Mouse (Mus musculus): ENCODE results near the gene Ccdc130.
A peak's percentile ranks its signal among the peaks of the same experiment; 100 is the strongest.

Ccdc130 gene

GRCm38 (mm10) chr8:84236998-84237473 is 33.1 kb downstream of the Ccdc130 start, which contains the start of gene Zswim4:
TSS of gene Zswim4 (minus strand) at chr8:84237055.
- DNase-seq = peak; percentile 99

DNA sequence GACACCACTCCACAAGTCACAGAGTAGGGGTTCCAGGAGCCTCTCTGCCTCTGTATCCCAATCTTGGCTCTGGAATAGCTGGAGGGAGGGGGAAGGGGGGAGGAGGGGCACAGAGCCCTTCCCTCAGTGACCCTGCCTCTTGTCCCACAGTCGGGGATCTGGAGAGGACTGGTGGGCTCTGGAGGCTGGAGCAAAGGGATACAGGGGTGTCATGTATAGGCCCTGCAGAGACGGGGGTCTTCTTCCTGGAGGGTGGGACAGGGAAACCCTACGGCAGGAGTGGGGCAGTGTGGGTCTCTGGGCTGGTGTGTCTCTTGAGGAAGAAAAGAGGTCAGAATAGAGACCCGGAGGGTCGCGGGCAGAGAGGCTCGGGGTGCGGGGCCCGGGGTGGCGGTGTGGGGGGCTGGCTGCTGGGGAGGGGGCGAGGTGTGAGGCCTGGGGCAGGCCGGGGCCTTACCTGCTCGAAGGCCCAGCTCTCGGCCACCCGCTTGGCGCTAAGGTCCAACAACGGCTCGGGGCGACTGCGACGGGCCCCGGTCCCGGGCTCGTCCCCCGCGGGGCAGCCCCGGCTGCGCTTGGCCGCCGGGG is 33.7 kb downstream of the Ccdc130 start:
- DNase-seq = no peak

- no peak for DNase-seq
Measured at GRCm38 (mm10) chr8:84235746-84236409, 34.3 kb downstream of the Ccdc130 start.

GRCm38 (mm10) chr8:84233055-84233454 is 37.1 kb downstream of the Ccdc130 start:
- no peak for DNase-seq

DNA sequence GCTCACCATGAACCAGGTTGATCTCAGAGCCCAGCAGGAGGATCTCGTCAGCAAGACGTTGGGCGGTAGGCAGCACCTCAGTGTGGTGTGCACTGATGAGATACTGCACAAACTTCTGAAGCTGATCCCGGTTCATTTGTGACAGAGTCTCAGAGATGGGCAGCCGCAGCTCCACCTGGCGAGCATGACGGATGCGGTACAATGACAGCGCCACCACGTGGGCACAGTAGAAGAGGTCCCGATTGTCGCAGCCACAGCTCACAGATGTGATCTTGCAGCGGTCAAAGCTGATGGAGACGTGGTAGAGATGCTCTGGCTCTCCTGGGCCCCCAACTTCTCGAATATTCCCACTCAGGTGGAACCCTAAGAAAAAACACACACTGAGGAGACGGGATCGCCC is 39.4 kb downstream of the Ccdc130 start:
- DNase-seq = no peak

GRCm38 (mm10) chr8:84223322-84224029 is 46.7 kb downstream of the Ccdc130 start:
- DNase-seq = peak; percentile 54

- DNase-seq = peak; percentile 81
Measured at GRCm38 (mm10) chr8:84222566-84223165, 47.5 kb downstream of the Ccdc130 start.

- peak; percentile 66 for DNase-seq
Measured at GRCm38 (mm10) chr8:84220105-84220504, 50.1 kb downstream of the Ccdc130 start.

DNA sequence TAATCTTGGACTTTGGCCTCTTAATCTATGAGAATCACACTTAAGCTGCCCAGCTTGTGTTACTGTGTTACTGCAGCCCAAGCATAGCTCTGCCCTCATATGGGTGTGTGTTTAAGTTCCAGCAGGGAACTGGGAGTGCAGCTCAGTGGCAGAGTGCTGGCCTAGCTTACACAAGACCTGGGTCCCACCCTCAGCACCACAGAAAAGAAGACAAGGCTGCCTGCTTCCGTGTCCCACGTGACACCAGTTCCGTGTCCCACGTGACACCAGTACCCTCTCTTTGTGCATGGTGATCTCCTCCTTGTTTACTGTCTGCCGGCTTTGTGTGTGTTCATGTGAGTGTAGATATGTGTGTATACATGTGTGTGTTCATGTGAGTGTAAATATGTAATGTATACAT is 52.0 kb downstream of the Ccdc130 start:
- DNase-seq = no peak

GRCm38 (mm10) chr8:84217206-84217605 is 53.0 kb downstream of the Ccdc130 start:
- DNase-seq = no peak

GRCm38 (mm10) chr8:84213277-84213676 is 56.9 kb downstream of the Ccdc130 start:
- no peak for DNase-seq

DNA sequence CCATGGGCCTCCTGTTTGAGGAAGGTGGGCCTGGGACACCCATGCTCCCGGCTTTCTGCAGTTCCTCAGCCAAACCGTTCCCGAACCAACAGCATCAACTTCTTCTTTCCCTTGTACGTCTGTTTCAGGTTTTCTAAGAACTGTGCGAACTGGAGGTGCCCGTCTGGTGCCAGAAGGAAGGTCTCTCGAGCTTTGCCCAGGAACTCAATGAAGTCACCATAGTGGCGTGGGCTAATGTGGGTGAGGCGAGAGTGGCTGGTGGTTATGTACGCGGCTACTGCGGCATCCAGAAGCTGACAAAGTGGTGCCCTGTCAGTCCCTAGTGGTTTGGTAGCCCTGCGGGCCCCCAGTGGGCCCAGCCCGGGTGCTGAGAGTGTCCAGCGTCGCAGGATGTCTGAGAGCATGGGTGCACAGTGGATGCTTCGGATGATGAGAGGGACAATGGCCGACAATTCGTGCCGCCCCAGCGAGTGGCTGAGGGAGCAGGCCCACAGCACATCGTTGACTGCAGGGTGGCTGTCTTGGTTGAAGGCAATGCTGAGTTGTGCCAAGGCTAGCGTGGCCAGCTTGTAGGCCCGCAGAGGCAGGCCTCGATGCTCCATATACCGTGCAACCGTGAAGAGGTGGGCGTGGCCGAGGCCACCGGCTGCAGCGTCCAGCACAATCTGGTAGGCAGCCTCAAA is 58.2 kb downstream of the Ccdc130 start:
- no peak for DNase-seq

GRCm38 (mm10) chr8:84211202-84211601 is 59.0 kb downstream of the Ccdc130 start:
- DNase-seq = no peak

DNA sequence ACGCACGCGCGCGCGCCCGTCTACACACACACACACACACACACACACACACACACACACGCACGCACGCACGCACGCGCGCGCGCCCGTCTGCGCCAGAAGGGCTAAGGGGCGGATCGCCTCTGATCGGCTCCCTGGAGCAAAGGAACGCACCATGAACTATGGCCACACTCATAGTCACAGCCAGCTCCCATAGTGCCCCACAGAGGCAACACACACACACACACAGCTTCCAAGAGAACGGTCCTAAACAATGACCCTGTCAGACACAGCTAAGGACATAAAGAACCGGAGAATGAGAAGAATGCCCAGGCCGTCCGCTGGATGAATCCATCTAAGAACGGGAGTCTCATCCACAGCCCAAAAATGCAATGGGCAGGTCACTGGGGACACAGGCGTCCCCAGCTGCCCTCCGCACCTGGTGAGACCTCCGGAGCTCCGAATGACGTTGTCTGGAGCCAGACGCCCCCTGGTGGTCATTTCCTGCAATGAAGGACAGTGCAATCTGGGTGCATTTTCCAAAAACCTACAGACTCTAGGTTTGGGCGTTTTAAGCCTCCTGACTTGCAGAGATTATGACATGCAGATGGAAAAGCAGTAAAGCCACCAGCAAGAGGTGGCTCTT is 59.9 kb downstream of the Ccdc130 start:
- peak; percentile 70 for DNase-seq

DNA sequence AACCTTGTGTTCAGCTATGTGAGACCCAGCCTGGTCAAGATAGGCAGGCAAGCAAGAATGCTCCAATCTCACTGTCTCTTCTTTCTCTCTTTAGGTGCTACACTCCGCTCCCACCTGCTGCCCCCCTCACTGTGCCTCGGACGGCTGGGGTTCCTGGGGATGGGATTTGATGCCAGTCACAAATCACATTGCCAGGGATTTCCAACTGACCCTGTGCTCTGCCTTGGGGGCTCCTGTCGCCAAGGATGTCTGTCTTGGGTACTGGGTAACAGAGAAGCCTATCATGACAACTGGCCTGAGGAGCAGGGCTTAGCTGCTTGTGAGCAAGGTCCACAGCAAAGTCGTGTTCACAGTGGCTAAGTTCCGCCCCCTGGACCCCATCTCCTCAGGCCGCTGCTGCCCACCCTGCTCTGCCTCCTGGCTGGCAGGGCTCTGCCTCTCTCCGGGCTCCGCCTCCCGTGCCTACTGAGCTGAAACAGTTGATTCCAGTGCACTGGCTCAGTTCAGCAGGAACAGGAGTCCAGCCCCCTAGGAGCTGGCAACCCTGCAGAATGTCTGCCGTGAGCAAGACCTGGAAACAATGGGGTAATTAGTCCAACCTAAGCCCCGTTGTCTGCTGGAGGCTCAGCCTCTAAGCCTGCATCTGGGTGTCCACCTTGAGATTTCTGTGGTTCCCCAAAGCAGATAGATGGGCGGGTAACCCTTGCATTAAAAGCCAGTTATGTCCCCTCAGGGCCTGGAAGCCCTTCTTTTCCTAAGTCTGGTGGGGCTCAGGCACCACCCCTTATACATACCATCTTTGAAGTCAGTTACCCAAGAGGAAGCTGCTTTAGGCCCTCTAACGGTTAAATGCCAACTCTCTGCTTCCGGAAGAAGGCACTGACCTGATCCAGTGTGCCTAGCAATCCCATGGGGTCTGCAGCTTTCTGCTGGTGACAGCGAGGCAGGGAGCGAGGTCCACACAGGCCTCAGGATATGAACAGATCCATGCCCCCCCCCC is 61.5 kb downstream of the Ccdc130 start:
- no peak for DNase-seq

- DNase-seq = no peak
Measured at GRCm38 (mm10) chr8:84207811-84208210, 62.4 kb downstream of the Ccdc130 start.
